Mouse (Mus musculus) CD4-positive naive resting alpha-beta T cell, adult 57 days (primary cell): Measurements from ENCODE around the gene Kif15. TPM values are rescaled to one million over a fixed set of nuclear protein-coding genes. Genes with fewer than 3 reads are reported as not detected.

Source experiments
- total RNA-seq: library from RNA; stranded (reverse); gene quantifications from one replicate; pipeline ENCODE4 v1.2.4, GENCODE M21; 2023

The Kif15 gene
- total RNA-seq, result 2.2 TPM

DNA sequence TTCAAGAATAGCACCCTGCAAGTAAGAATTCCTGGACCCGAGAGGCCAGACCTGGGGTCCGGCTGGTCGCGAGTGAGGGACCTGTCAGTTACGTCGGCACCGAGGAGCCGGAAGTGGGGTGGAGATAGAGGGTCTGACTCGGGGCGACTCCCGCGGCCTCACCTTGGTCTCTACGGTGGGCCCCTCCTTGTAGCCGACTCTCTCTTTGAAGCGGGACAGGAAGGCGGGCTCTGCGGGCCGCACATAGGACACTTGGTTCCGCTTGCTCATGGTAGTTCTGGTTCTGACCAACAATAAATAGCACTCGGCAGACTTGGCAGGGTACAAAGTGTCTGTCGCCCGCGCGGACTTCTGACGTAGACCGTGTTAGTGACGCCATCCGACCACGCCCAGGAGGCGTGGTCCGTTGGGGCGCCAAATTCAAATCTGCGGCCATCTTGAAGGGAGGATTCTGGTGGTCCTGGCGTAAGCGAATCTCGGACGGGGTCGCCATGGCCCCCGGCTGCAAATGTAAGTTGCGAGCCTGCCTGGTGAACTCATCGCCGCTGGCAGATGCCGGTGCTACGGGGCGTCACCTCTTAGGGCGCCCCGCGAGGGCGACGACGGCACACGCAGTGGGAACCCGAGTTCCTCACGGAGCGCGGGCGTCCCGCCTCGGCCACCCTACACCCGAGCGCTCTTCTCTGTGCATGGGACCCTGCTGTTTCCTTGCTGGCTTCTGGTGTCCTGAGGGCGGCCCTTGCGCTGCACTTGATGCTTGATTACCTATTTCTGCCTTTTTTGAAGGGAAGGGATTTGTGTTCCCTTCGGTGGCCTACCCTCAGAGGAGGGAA, at the start of gene Kif15, which contains the start of gene 1110059G10Rik:
Kif15 (plus strand) TSS at position 404 of the 833 bp plus-strand sequence.
1110059G10Rik (minus strand) TSS at position 358 of the 833 bp plus-strand sequence.

DNA sequence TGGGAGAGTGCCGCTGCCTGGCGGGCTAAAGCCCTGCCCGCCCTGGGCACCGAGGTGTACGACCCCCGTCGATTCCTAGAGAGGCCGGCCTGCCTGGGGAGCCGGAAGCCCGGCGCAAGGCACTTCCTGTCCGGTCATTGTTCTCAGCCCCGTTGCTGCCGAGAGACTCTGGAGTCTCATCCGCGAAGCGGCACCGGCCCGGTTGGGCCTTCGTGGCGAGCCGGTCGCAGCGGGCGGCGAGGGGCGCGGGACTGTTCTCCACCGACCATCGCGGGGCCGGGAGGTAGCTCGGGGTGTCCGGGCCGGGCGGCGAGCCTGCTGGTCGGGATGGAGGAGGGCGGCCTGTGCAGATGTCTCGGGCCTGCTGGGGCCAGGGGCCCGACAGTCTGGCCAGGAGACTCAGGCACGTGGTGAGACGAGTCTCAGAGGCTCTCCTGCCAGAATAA, 27.9 kb upstream of the Kif15 start, which contains the start of gene Zfp105:
Zfp105 (plus strand) TSS at position 137 of the 446 bp plus-strand sequence.

DNA sequence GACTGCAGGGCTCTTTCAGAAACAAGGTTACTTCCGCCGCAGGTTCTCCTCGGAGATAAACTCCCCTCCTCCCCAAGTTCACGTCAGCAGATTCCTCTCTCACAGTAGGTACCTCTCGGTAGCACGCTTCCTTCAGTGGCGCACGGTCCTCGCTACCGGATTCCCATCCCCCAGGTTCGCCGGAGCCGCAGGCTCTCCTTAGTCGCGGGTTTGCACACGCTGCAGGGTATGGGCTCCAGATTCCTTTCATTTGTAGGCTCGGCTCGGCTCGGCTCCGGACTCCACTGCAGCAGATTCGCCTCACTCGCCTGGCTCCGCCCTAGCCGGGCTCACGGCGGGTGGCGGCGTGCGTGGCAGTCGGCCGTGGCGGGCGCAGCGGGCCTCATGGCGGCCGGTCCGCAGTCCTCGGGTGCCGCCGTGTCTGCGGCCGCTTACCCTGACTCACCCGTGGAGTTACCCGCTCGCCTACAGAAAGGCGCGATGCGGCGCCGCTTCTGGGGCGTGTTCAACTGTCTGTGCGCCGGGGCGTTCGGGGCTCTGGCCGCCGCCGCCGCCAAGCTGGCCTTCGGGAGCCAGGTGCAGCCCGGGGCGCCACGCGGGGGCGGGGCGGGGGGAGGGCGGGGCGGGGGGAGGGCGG, 70.3 kb downstream of the Kif15 start, which contains the start of gene Tmem42:
Tmem42 (plus strand) TSS at position 332 of the 637 bp plus-strand sequence.

DNA sequence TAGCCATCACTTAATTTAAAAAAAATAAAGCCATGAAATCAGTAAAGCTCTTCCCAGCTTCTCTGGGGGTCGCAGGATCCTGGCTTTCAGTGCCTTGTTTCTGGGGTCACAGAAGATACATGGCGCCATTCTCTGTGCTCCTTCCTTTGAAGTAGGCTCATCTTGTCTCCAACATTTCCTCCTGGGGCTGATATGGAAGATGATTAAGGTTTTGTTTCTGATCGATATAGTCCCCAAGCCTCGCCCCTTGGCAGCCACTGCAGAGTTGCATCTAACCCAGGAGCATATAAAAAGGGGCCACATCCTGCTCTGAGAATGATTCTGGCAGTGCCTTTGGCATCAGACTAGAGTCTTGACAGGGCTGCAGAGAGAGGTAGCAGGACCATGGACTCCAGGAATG, 83.6 kb downstream of the Kif15 start, which contains the start of gene Tgm4:
Tgm4 (plus strand) TSS at position 301 of the 400 bp plus-strand sequence.

Other genes with a start within 250 kb of the Kif15 start
- gene Topaz1, start 203.7 kb upstream of the Kif15 start, total RNA-seq, result not detected
- 13.7 TPM for gene Tcaim, start 145.5 kb upstream of the Kif15 start, total RNA-seq
- gene Gm35549, start 107.0 kb upstream of the Kif15 start, total RNA-seq, result not detected
- gene Zfp445, start 85.0 kb upstream of the Kif15 start, total RNA-seq, result 114 TPM
- 4.0 TPM for gene Zkscan7, start 65.4 kb upstream of the Kif15 start, total RNA-seq
- gene Zfp105, start 28.0 kb upstream of the Kif15 start, total RNA-seq, result not detected
- 30.9 TPM for gene 1110059G10Rik, start within 50 bp of the Kif15 start, total RNA-seq
- gene Tmem42, start 70.3 kb downstream of the Kif15 start, total RNA-seq, result 30.4 TPM
- 2.0 TPM for gene Tgm4, start 83.7 kb downstream of the Kif15 start, total RNA-seq
- gene Zdhhc3, start 162.2 kb downstream of the Kif15 start, total RNA-seq, result 51.1 TPM
- gene Exosc7, start 162.2 kb downstream of the Kif15 start, total RNA-seq, result 50.7 TPM
- gene Clec3b, start 199.9 kb downstream of the Kif15 start, total RNA-seq, result 2.0 TPM